Mouse (Mus musculus) lung, postnatal 0 days (tissue): Measurements from ENCODE around the gene Arhgap4. TPM values are rescaled to one million over a fixed set of nuclear protein-coding genes. Genes with fewer than 3 reads are reported as not detected.
A peak's percentile ranks its signal among the peaks of the same experiment; 100 is the strongest.

ENCODE experiments used
- ATAC-seq: fragments of 200-750 bp; cut with Nextera tagmentation; 2 replicates; pipeline ENCODE4 v1.8.0; 2017; ENCODE audit warnings: moderate library complexity
- DNase-seq: peaks from one replicate; pipeline ENCODE4 v3.0.0-alpha.2; 2016; ENCODE audit warnings: low spot score
- H3K27ac ChIP-seq: fragments of 300-500 bp; sonication (generic); 2 replicates; pipeline ENCODE4 v1.5.1; 2014; ENCODE audit warnings: antibody characterized with exemption, mild to moderate bottlenecking, low read length, mixed read lengths
- H3K27me3 ChIP-seq: fragments of 300-500 bp; sonication (generic); replicated peaks from 2 replicates; pipeline ENCODE4 v1.6.1; 2014; ENCODE audit warnings: low read length, mixed read lengths; ENCODE audit not compliant: insufficient read depth
- H3K36me3 ChIP-seq: fragments of 300-500 bp; sonication (generic); 2 replicates; pipeline ENCODE4 v1.6.1; 2014; ENCODE audit warnings: low read length, mixed read lengths; ENCODE audit not compliant: insufficient read depth
- H3K4me1 ChIP-seq: fragments of 300-500 bp; sonication (generic); 2 replicates; pipeline ENCODE4 v1.6.1; 2014; ENCODE audit warnings: antibody characterized with exemption, low read depth, low read length, mixed read lengths; ENCODE audit not compliant: insufficient read depth
- H3K4me2 ChIP-seq: fragments of 300-500 bp; sonication (generic); replicated peaks from 2 replicates; pipeline ENCODE4 v1.6.1; 2014; ENCODE audit warnings: low read depth, mild to moderate bottlenecking, low read length, moderate library complexity, mixed read lengths
- H3K4me3 ChIP-seq: fragments of 300-500 bp; sonication (generic); 2 replicates; pipeline ENCODE4 v1.5.1; 2014; ENCODE audit warnings: low read depth, low read length
- H3K9ac ChIP-seq: fragments of 300-500 bp; sonication (generic); replicated peaks from 2 replicates; pipeline ENCODE4 v1.6.1; 2014; ENCODE audit warnings: low read depth, mild to moderate bottlenecking
- H3K9me3 ChIP-seq: fragments of 300-500 bp; sonication (generic); 2 replicates; pipeline ENCODE4 v1.6.1; 2016; ENCODE audit warnings: low read length, mixed read lengths
- CTCF ChIP-seq: IDR thresholded peaks from 2 replicates; pipeline ENCODE4 v1.5.1; 2016; ENCODE audit warnings: antibody characterized with exemption, mild to moderate bottlenecking
- EP300 ChIP-seq: IDR thresholded peaks from 2 replicates; pipeline ENCODE4 v1.6.1; 2016; ENCODE audit warnings: antibody characterized with exemption, mild to moderate bottlenecking, control low read depth
- WGBS: fragments of 180-500 bp; shearing (Covaris S2); extraction: QIAGEN DNeasy Blood & Tissue Kit; methylation state at CpG from one replicate; pipeline ENCODE4 v1.1.7; 2014; 5-methylcytosine and 5-hydroxymethylcytosine counted together
- polyA plus RNA-seq: library from polyadenylated mRNA; unstranded; fragments of >200 nt; fragmentation: Nextera tagmentation; extraction: Ambion mirVana; gene quantifications from 2 replicates; pipeline ENCODE4 v1.2.1, GENCODE M21; 2015

The Arhgap4 gene
- 1.9 and 2.3 TPM in 2 replicates for polyA plus RNA-seq

DNA sequence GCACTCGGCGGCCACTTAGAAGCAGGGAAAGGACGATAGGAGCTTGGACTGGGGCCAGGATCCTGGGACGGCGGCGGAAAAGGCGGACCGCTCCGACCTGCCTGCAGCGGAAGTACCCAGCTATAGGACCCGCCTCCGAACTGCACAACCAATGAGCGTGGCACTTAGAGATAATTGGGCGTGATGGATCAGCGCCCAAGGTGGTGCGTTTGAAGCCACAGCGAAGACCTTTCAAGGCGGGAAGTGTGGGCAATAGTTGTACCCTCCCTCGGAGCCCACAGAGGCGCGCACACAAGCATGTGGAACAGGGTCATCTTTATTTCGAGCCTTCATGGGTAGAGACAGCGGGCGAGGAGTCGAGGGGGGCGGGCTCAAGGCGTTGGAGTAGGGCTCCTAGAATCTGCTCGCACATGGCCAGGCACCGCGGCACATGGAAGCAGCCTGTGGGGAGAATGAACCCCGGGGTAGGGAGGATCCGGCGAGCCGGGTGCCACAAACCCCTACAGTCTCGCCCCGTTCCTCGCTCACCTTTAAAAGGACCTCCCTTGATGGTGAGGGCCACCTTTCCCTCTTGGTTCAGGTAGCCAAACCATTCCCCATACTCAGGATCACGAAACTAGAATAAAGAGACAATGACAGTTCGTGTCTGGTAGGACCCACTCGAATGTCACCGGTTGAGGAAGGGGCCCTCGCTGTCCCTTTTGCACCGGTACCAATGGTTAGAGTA, at the start of gene Arhgap4, which contains the start of gene Naa10:
TSS of gene Arhgap4 (minus strand) at position 48 of the 727 bp plus-strand sequence.
TSS of gene Naa10 (minus strand) at position 122 of the 727 bp plus-strand sequence.
- Histone ChIP-seq H3K27me3 (no peaks in the 10 kb centered on the region), H3K9ac (peak within 1 kb of the TSS; percentile 43; the same call in 1 of the 2 replicates), H3K4me3 (peak within 1 kb of the TSS; percentile 47), H3K9me3 (no peaks in the 10 kb centered on the region), H3K4me2 (peak within 1 kb of the TSS; percentile 57), H3K4me1 (no peaks in the 10 kb centered on the region), H3K27ac (0 out of 2 replicates have a peak within 1 kb of the TSS, but pooled peaks have one; percentile 51), H3K36me3 (no peaks in the 10 kb centered on the region)
- ATAC-seq, result peak; percentile 98
- WGBS, result 11% methylated on average over 42 of the region's 43 CpGs
- no peak for TF ChIP-seq EP300
- TF ChIP-seq CTCF, result no peak
- DNase-seq, result peak; percentile 92

DNA sequence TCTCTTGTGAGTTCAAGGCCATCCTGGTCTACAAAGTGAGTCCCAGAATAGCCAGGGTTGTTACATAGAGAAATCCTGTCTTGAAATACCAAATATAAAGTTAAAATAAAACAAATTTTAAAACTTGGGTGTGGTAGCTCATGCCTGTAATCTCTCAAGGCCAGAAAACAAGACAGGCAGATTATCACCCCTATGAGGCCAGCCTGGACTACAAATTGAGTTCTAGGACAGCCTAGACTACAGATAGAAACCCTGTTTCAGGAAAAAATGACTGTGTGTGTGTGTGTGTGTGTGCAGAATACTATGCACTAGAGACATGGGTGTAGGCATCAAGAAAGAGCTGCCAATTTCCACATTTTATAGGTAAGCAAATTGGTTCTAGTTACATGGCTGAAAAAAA, 49.1 kb upstream of the Arhgap4 start:
- DNase-seq (no peak), ATAC-seq (no peak)

DNA sequence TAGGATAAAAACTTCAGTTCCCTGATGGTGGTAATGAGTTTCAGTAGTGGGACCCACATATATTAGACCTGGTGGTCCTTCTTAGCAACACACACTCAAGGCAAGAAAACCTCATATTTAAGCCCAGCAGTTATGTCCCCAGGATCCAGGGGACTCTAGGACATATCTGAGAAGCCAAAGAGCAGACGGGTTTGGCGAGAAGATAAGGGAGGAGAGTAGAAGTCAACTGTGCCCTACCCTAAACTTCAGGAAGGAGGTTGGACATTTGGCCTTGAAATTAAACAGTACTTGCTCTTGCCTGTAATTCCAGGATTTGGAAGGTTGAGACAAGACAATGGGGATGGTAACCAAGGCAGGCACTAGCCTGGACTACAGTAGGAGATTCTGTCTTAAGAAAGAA, 48.1 kb upstream of the Arhgap4 start:
- no peaks in the 10 kb centered on the region for H3K27me3 ChIP-seq
- no peaks in the 10 kb centered on the region for H3K4me1 ChIP-seq
- no peak overlapping the region for H3K4me2 ChIP-seq
- no peak overlapping the region for H3K4me3 ChIP-seq
- H3K27ac ChIP-seq, result no peak overlapping the region
- DNase-seq (no peak), ATAC-seq (no peak)
- H3K36me3 ChIP-seq, result no peaks in the 10 kb centered on the region
- no peak for TF ChIP-seq CTCF
- TF ChIP-seq EP300, result no peak
- no peak overlapping the region for H3K9ac ChIP-seq
- no peaks in the 10 kb centered on the region for H3K9me3 ChIP-seq
- 84% methylated on average over 2 of the region's 2 CpGs for WGBS

More for the DNA sequence above, 49.1 kb upstream of the Arhgap4 start:
- no peak overlapping the region for H3K27ac ChIP-seq
- no peak overlapping the region for H3K4me3 ChIP-seq
- H3K9ac ChIP-seq, result no peak overlapping the region
- H3K4me1 ChIP-seq, result no peaks in the 10 kb centered on the region
- H3K36me3 ChIP-seq, result no peaks in the 10 kb centered on the region
- TF ChIP-seq EP300 (no peak), CTCF (no peak)
- H3K27me3 ChIP-seq, result no peaks in the 10 kb centered on the region
- no peak overlapping the region for H3K4me2 ChIP-seq
- no peaks in the 10 kb centered on the region for H3K9me3 ChIP-seq

DNA sequence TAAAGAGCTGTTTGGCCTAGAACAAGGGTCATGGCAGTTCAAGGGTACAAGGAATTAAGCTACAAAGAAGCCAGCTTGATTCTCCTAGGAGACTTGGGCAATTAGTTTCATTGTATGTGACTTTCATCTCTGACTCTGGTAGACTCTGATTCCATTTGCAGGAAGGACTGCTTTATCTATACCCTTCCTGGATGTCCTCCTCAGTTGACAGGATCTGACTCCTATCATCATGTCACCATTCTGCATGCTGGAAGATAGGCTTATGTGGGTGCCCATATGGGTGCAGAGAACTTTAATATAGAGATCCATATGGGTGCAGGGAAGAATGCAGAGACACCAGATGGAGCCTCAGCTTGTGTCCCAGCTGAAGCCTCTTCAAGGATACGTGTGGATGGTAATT, 47.5 kb upstream of the Arhgap4 start:
- DNase-seq (no peak), ATAC-seq (no peak)
- 81% methylated on average over 1 of the region's 1 CpGs for WGBS
- Histone ChIP-seq H3K4me2 (no peak overlapping the region), H3K27me3 (no peaks in the 10 kb centered on the region), H3K4me3 (no peak overlapping the region), H3K9me3 (no peaks in the 10 kb centered on the region), H3K36me3 (no peaks in the 10 kb centered on the region), H3K9ac (no peak overlapping the region), H3K27ac (no peak overlapping the region), H3K4me1 (no peaks in the 10 kb centered on the region; the same call in 1 of the 2 replicates)
- TF ChIP-seq CTCF (no peak), EP300 (no peak)

DNA sequence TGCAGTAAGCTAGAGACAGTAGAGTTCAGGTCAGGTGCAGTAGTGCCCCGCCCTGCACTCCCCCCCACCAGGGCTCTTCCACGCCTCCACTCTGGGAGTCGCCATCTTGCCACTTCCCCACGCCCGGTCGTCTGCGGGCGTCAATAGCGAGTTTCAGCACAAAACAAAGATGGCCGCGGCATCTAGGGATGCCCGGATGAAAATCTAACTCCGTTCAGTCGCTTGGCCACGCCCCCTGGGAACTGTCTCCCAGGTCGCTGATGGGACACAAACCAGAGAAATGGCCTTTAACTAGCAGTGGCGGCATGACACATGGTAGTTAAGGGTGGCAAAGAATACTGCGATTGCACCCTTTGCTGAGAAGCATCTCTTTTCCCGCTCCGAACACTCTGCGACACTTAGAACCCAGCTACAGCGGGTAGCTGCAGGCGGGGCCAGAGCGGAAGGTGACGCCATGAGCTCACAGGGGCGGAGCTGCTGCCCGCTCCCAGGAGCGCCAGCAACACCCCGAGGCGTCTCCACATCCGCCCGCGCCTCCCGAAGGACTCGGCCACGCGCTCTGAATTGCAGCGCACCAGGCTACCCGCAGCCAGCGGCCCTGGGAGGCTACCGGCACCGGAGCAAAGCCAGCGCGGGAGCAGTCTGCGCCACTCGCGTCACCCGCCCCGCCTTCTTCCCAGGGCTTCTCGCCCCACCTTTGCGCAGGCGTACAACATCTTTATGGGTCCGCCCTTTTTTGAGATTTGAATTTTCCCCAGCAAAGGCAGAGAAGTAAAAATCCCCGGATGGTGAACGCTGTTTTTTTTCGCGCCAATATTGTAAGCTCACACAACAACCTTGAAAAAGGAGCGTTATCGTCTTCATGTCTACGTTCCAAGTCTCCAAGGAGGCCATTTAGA, 45.8 kb upstream of the Arhgap4 start:
- peak overlapping the region; percentile 60 for H3K4me3 ChIP-seq
- ATAC-seq (peak; percentile 86), DNase-seq (peak; percentile 95)
- WGBS, result 12% methylated on average over 54 of the region's 60 CpGs
- no peaks in the 10 kb centered on the region; the same call in 1 of the 2 replicates for H3K4me1 ChIP-seq
- H3K4me2 ChIP-seq, result peak overlapping the region; percentile 48
- no peak for TF ChIP-seq CTCF
- TF ChIP-seq EP300, result peak; percentile 16; the same call in 1 of the 2 replicates
- no peaks in the 10 kb centered on the region for H3K9me3 ChIP-seq
- peak overlapping the region; percentile 97 for H3K27ac ChIP-seq
- H3K36me3 ChIP-seq, result no peaks in the 10 kb centered on the region
- peak overlapping the region; percentile 55 for H3K9ac ChIP-seq
- no peaks in the 10 kb centered on the region for H3K27me3 ChIP-seq
